Mouse (Mus musculus): ENCODE results near the gene Ralgps1. TPM values are rescaled to one million over a fixed set of nuclear protein-coding genes. Genes with fewer than 3 reads are reported as not detected.

The Ralgps1 gene
- polyA plus RNA-seq, 1 experiment = 0.47 TPM

DNA sequence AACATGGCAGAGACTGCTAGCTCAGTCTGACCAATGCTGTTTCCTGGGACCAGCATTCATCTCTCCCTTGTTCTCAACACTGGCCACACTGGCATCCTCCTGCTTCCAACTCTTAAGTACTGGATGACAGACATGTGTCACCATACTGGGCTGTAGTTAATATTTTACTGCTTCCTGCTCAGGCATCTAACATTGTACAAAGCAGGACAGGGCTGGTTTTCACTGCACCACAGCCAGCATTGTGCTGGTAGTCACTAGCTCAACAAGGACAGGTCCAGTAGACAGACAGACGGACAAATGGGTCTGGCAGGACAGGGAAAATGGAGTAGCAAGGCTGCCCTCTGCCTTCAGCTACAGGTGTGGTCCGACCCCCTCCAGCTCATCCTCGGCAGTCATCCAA lies 10.7 kb downstream of the Ralgps1 start:
- TF ChIP-seq MYOD1 (IDR thresholded peaks at IDR 0.05; ENCODE audit: control insufficient read depth, insufficient read length, low read depth) (no peak), FOSL1 (IDR thresholded peaks at IDR 0.05; ENCODE audit: insufficient read depth, low read length, poor library complexity, severe bottlenecking) (no peak), USF1 (IDR thresholded peaks at IDR 0.05; ENCODE audit: low read depth) (no peak), CEBPB (IDR thresholded peaks at IDR 0.05; ENCODE audit: low read depth) (no peak), MYOG (IDR thresholded peaks at IDR 0.05; ENCODE audit: control insufficient read depth, extremely low read depth, insufficient read length) (no peak), MAX (IDR thresholded peaks at IDR 0.05) (no peak), CTCF (IDR thresholded peaks at IDR 0.05; ENCODE audit: control insufficient read depth, insufficient read depth, insufficient read length) (no peak)

DNA sequence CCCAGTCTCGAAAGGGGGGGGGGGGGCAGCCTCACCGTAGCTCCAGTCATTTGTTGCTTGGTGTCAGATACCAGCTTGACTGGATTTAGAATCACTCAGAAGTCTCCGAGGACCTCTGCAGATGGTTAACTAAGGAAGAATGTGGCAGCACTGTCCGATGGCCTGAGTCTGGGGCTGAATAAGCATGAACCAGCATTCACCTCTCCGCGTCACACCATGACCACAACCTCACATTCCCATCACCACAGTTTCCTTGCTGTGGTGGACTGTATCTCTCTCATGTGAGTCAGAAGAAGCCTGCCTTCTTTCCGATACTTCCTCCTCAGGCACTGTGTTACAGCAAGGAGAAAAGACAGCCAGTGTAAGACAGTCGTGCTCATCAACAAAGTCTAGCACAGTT lies 12.1 kb downstream of the Ralgps1 start:
- Histone ChIP-seq H3K79me3 (ENCODE audit: low read depth) (no peaks in the 10 kb centered on the region), H3ac (ENCODE audit: control insufficient read depth, insufficient read length, low read depth) (no peak overlapping the region), H3K4me3 (ENCODE audit: insufficient read depth, poor library complexity, severe bottlenecking) (no peak overlapping the region), H3K36me3 (ENCODE audit: control insufficient read depth, insufficient read depth) (no peaks in the 10 kb centered on the region), H3K79me2 (ENCODE audit: control insufficient read depth, insufficient read depth) (no peaks in the 10 kb centered on the region), H3K27me3 (ENCODE audit: control insufficient read depth, insufficient read depth, insufficient read length) (no peaks in the 10 kb centered on the region)
- TF ChIP-seq CTCF (IDR thresholded peaks at IDR 0.05; ENCODE audit: control insufficient read depth, insufficient read depth, insufficient read length) (no peak), MYOD1 (IDR thresholded peaks at IDR 0.05; ENCODE audit: control insufficient read depth, insufficient read length, low read depth) (peak; percentile 32), FOSL1 (IDR thresholded peaks at IDR 0.05; ENCODE audit: insufficient read depth, low read length, poor library complexity, severe bottlenecking) (no peak), MAX (IDR thresholded peaks at IDR 0.05) (peak; percentile 30), MYOG (IDR thresholded peaks at IDR 0.05; ENCODE audit: control insufficient read depth, extremely low read depth, insufficient read length) (no peak)

More for the DNA sequence above, 10.7 kb downstream of the Ralgps1 start:
- H3K79me2 ChIP-seq (ENCODE audit: control insufficient read depth, insufficient read depth) = no peaks in the 10 kb centered on the region
- H3K79me3 ChIP-seq (ENCODE audit: low read depth) = no peaks in the 10 kb centered on the region
- no peaks in the 10 kb centered on the region for H3K27me3 ChIP-seq (ENCODE audit: control insufficient read depth, insufficient read depth, insufficient read length)
- no peak overlapping the region for H3ac ChIP-seq (ENCODE audit: control insufficient read depth, insufficient read length, low read depth)
- no peaks in the 10 kb centered on the region for H3K36me3 ChIP-seq (ENCODE audit: control insufficient read depth, insufficient read depth)
- no peak overlapping the region for H3K4me3 ChIP-seq (ENCODE audit: insufficient read depth, poor library complexity, severe bottlenecking)

DNA sequence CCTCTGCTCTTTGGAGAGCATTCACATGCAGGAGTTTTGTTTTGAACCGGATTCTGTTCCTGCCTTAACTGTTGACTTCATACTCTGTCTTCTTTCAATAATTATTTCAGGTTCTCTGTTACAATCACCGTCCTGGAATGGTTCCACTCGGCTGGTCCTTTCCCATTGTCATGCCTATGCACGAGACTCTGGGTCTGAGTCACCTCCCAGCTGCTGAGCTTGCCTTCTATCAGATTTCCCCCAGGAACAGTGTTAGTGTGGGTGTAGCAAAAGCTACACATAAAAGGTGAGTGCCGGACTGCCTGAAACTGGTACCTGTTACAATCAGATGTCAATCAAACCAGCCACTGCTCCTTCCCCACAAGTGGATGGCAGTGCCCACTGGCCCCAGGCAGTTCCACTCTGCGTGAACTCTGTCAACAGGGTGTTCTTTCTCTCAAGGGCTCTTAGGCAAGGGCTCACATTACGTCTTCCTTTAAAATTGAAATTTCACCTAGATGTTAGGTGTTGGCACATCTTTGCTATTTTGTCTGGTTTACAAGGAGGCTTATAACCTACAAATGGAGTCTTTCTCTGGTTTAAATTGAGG lies 13.9 kb downstream of the Ralgps1 start:
- Histone ChIP-seq H3ac (ENCODE audit: control insufficient read depth, insufficient read length, low read depth) (no peak overlapping the region), H3K4me3 (ENCODE audit: insufficient read depth, poor library complexity, severe bottlenecking) (no peak overlapping the region), H3K79me3 (ENCODE audit: low read depth) (no peaks in the 10 kb centered on the region), H3K27me3 (ENCODE audit: control insufficient read depth, insufficient read depth, insufficient read length) (no peaks in the 10 kb centered on the region), H3K36me3 (ENCODE audit: control insufficient read depth, insufficient read depth) (no peaks in the 10 kb centered on the region), H3K79me2 (ENCODE audit: control insufficient read depth, insufficient read depth) (no peaks in the 10 kb centered on the region)
- TF ChIP-seq MAX (IDR thresholded peaks at IDR 0.05) (no peak), CTCF (IDR thresholded peaks at IDR 0.05; ENCODE audit: control insufficient read depth, insufficient read depth, insufficient read length) (no peak), MYOG (IDR thresholded peaks at IDR 0.05; ENCODE audit: control insufficient read depth, extremely low read depth, insufficient read length) (no peak), CEBPB (IDR thresholded peaks at IDR 0.05; ENCODE audit: low read depth) (no peak), MYOD1 (IDR thresholded peaks at IDR 0.05; ENCODE audit: control insufficient read depth, insufficient read length, low read depth) (peak; percentile 68), USF1 (IDR thresholded peaks at IDR 0.05; ENCODE audit: low read depth) (no peak), FOSL1 (IDR thresholded peaks at IDR 0.05; ENCODE audit: insufficient read depth, low read length, poor library complexity, severe bottlenecking) (peak; percentile 28)

DNA sequence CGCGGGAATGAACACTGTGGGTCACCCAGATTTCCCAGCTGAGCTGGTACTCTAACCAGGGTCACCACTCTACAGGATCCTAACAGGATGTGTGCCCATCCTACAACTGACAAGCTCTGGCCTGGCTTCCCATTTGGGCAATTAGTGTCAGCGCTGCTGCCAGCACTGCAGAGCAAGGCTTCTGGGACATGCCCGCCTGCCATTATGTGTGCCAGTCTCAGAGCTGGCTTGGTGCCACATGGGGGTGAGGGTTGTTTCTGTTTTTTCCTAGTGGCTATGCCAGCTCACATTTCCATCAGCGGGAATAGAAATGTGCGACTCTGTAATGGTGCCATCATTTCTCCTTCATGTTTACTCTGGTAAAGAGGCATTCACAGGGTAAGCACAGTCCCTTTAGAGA lies 15.7 kb downstream of the Ralgps1 start:
- no peak for TF ChIP-seq MAX (IDR thresholded peaks at IDR 0.05)
- no peak for TF ChIP-seq MYOG (IDR thresholded peaks at IDR 0.05; ENCODE audit: control insufficient read depth, extremely low read depth, insufficient read length)
- TF ChIP-seq CEBPB (IDR thresholded peaks at IDR 0.05; ENCODE audit: low read depth) = no peak
- TF ChIP-seq USF1 (IDR thresholded peaks at IDR 0.05; ENCODE audit: low read depth) = no peak
- TF ChIP-seq FOSL1 (IDR thresholded peaks at IDR 0.05; ENCODE audit: insufficient read depth, low read length, poor library complexity, severe bottlenecking) = no peak
- Histone ChIP-seq H3K27me3 (ENCODE audit: control insufficient read depth, insufficient read depth, insufficient read length) (no peaks in the 10 kb centered on the region), H3K4me3 (ENCODE audit: insufficient read depth, poor library complexity, severe bottlenecking) (no peak overlapping the region), H3ac (ENCODE audit: control insufficient read depth, insufficient read length, low read depth) (no peak overlapping the region), H3K79me2 (ENCODE audit: control insufficient read depth, insufficient read depth) (no peaks in the 10 kb centered on the region), H3K36me3 (ENCODE audit: control insufficient read depth, insufficient read depth) (no peaks in the 10 kb centered on the region), H3K79me3 (ENCODE audit: low read depth) (no peaks in the 10 kb centered on the region)

DNA sequence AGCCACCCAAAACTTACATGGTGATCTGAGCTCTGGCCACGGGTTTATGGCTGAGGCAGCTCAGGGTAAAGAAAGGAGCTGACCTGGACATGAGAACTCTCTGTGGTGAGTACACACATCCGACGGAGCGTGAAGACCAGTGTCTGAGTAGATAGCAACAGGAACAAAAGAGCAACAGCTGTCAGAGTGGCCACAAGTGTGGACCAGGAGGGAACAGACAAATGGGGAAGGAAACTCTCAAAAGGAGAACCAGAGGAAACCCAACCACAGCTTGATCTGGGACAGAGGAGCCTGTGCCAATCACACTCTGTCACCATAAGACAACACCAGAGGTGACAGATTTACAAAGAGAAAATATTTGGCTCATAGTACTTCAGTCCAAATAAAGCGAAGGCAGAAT lies 17.9 kb downstream of the Ralgps1 start:
- TF ChIP-seq CEBPB (IDR thresholded peaks at IDR 0.05; ENCODE audit: low read depth) (no peak), MAX (IDR thresholded peaks at IDR 0.05) (no peak)
- Histone ChIP-seq H3ac (ENCODE audit: control insufficient read depth, insufficient read length, low read depth) (no peak overlapping the region), H3K4me3 (ENCODE audit: insufficient read depth, poor library complexity, severe bottlenecking) (no peak overlapping the region), H3K36me3 (ENCODE audit: control insufficient read depth, insufficient read depth) (no peaks in the 10 kb centered on the region), H3K79me2 (ENCODE audit: control insufficient read depth, insufficient read depth) (no peaks in the 10 kb centered on the region), H3K27me3 (ENCODE audit: control insufficient read depth, insufficient read depth, insufficient read length) (no peaks in the 10 kb centered on the region), H3K79me3 (ENCODE audit: low read depth) (no peaks in the 10 kb centered on the region)

DNA sequence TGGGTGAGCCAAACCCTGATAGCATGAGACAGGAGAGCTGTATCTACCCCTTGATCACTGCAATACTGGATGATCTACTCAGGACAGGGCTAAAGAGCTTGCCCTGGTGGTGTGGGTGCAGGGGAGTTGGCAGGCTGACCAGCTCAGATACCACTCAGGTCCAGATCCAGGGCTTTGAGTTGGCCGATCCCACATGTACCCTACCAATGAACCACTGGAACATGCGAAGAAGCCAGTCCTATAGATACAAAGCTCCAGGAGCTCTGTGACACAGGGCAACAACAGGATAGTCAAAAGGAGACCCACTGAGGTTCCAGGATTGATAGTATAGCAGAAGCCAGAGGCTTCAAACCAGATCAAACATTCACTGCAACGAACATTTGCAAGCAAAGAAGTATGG lies 19.8 kb downstream of the Ralgps1 start:
- Histone ChIP-seq H3ac (ENCODE audit: control insufficient read depth, insufficient read length, low read depth) (no peak overlapping the region), H3K4me3 (ENCODE audit: insufficient read depth, poor library complexity, severe bottlenecking) (no peak overlapping the region), H3K79me3 (ENCODE audit: low read depth) (no peaks in the 10 kb centered on the region), H3K79me2 (ENCODE audit: control insufficient read depth, insufficient read depth) (no peaks in the 10 kb centered on the region), H3K36me3 (ENCODE audit: control insufficient read depth, insufficient read depth) (no peaks in the 10 kb centered on the region), H3K27me3 (ENCODE audit: control insufficient read depth, insufficient read depth, insufficient read length) (no peaks in the 10 kb centered on the region)
- TF ChIP-seq CEBPB (IDR thresholded peaks at IDR 0.05; ENCODE audit: low read depth) = no peak
- no peak for TF ChIP-seq FOSL1 (IDR thresholded peaks at IDR 0.05; ENCODE audit: insufficient read depth, low read length, poor library complexity, severe bottlenecking)
- no peak for TF ChIP-seq CTCF (IDR thresholded peaks at IDR 0.05; ENCODE audit: control insufficient read depth, insufficient read depth, insufficient read length)
- TF ChIP-seq MYOG (IDR thresholded peaks at IDR 0.05; ENCODE audit: control insufficient read depth, extremely low read depth, insufficient read length) = no peak
- no peak for TF ChIP-seq MAX (IDR thresholded peaks at IDR 0.05)
- TF ChIP-seq USF1 (IDR thresholded peaks at IDR 0.05; ENCODE audit: low read depth) = no peak
- TF ChIP-seq MYOD1 (IDR thresholded peaks at IDR 0.05; ENCODE audit: control insufficient read depth, insufficient read length, low read depth) = no peak
